Mouse (Mus musculus) liver, postnatal 0 days (tissue): ENCODE measurements around the gene Gas2.

Experiments
- CTCF ChIP-seq: sonication (generic); IDR thresholded peaks from 2 replicates; pipeline ENCODE4 v1.5.1; 2016; ENCODE audit warnings: antibody characterized with exemption, low read depth
- EP300 ChIP-seq: IDR thresholded peaks from 2 replicates; pipeline ENCODE4 v1.6.1; 2016; ENCODE audit warnings: antibody characterized with exemption, low read depth, mild to moderate bottlenecking

DNA sequence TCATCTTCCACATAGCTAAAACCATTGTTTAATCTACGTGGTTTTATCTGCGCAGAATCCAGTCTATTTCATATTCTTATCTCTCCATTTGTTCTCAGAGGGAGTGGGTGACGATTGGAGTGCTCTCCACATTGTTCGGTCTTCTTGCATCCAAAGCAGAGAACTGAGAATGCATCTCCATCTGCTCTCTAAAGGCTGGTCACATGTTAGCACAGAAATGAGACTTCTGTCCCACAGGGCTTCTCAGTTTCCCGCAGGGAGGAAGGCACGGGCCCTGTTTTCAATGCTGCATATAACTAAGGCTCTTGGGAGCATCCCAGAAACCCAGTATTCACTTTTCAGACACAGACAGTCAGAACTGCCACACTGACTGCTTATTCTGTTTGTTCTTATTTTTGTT, 123.9 kb downstream of the Gas2 start:
- TF ChIP-seq EP300 (no peak), CTCF (no peak)
